Mouse (Mus musculus): Measurements from ENCODE around the gene Sumo3.

Sumo3 gene

DNA sequence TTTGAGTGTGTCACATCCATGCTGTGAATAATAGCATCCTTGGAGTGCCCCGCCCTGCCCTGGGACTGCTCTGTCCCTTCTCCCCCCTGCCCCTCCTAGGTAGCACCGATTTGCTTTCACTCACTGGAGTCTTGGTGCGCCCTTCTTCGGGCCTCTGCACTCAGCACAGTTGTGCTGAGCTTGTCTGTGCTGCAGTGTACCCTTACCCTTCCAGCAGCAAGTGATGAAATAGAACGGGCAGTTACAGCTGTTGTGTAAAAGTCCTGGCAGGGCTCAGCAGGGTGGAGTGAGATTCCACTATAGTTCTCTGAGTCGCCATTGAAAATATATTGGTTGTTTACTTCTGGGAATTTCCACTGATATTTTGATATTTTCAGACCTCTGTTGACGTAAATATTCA is 20.1 kb downstream of the Sumo3 start:
- peak in 1 of 2 experiments; percentile 55 for DNase-seq (ENCODE audit: low spot score in 2 of 2)

DNA sequence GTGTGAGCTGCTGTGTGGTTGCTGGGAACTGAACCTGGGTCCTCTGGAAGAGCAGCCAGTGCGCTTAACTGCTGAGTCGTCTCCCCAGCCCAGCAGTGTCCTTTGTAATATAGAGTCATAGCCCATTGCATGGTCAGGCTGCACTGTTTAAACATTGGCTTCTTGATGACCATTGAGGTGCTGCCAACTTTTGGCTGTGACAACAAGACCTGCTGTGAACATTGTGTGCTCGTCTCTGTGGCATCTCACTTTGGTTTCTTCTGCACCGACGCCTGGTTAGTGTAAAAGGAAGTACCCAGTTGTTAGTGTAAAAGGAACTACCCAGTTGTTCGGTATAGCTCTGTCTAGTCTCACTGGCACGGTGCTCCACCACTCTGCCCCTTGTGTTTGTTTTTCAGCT is 20.7 kb downstream of the Sumo3 start:
- DNase-seq (ENCODE audit: low spot score in 2 of 2), result no peak

DNA sequence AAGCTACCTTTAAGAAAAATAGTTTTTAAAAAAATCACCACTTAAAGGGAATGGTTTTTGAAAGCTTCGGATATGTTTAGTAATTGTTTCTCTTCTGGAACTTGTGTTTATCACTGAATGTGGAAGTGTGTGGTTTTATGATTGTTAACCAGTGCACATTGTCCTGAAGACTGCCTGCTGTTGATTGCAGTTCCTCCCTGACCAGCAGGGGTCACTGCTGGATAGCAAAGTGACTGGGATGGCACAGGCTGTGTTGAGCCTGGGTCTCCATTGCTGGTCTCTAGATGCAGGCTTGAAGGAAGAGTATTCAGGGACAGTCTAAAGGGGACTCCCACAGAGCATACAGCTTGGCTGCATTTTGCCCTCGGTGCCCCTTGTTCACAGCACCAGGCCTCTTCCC is 21.6 kb downstream of the Sumo3 start:
- DNase-seq (ENCODE audit: low spot score in 2 of 2), result peak; percentile 72 to 80

DNA sequence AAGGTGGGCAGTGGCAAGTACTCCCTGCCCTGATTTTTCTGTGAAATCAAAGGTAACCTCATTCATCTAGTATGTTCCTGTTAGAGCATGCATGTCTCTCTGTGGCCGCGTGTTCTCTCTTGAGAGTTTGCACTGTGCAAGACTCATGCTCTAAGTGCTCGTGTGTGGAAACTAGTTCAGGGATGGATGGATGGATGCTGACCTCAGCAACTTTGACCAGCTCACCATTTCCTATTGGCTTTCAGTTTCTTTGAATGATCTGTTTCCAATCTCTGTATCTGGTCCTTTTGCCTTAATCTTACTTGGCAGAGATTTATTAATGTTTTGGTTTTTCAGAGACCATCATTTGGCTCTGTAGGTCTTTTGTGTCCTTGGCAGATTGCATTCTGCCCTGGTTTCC is 23.3 kb downstream of the Sumo3 start:
- DNase-seq (ENCODE audit: low spot score in 2 of 2), result no peak

DNA sequence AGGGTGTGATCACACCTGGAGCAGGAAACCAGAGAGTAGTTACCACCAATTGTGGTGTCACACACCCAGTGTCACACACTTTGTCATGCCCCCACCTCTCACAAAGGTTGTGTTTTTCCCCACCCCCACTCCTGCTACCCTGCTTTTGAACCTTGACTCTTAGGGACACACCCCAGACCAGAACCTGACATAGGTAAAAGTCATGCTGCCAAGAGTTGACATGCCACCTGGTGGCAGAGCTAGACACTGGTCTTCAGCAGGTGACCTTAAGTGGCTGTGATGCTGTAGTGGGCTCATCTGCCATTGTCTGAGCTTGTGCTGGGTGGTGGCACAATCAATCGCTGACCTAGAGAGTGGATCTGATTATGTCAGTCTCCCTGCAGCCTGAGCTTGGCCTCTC is 24.1 kb downstream of the Sumo3 start:
- DNase-seq (ENCODE audit: low spot score in 2 of 2), result no peak

DNA sequence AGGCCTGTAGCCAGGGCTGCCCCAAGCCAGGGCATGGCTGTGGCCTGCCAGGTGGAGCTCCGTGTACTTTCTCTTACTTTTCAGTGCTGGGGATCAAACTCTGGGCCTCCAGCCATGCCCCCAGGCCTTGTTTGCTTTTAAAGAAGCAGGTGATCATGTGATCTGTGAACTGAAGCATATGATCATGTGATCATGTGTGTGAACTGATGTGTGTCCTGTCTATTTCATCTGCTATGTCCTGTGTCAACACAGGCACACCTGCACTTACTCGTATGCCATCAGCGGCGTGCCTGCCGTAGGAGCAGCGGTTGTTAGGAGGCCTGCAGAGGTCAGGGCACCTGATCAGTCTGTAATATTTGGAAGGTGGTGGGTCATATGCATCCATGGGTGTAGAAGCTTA is 28.1 kb downstream of the Sumo3 start:
- DNase-seq (ENCODE audit: low spot score in 2 of 2), result no peak

DNA sequence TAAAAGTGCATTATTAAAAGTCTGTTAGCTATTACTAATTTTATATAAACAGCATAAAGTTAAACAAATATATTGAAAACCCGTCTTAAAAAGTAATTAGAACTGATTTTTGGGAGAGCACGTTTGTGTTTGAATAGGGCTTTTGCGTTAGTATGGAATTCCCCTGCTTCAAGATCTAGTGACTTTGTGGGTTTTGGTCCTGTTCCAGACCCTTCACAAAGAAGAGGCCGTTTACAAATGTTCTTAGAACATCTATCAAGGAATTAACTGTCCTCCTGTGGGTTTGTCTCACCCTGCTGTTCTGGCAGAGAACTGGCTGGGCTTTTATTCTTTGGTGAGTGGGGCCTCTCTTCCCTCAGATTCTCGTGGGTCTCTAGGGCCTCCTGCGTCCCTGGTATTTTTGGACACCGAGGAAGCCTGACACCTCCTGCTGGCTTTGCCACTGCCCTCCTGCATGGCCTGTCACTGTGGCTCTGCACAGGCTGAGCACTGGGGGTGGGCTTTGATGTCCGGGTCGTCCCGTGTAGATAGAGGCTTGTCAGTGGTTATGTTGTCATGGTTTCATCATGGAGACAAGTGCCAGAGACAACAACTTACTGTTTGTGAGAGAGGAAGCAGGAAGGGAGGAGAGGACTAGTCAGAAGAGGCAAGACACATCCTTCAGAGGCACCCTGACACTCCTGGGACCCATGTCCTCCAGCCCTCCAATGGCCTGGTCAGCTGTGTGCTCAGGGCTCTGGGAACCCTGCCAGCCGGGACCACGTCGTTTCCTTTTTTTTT is 28.7 kb downstream of the Sumo3 start:
- DNase-seq (ENCODE audit: low spot score in 2 of 2), result no peak

DNA sequence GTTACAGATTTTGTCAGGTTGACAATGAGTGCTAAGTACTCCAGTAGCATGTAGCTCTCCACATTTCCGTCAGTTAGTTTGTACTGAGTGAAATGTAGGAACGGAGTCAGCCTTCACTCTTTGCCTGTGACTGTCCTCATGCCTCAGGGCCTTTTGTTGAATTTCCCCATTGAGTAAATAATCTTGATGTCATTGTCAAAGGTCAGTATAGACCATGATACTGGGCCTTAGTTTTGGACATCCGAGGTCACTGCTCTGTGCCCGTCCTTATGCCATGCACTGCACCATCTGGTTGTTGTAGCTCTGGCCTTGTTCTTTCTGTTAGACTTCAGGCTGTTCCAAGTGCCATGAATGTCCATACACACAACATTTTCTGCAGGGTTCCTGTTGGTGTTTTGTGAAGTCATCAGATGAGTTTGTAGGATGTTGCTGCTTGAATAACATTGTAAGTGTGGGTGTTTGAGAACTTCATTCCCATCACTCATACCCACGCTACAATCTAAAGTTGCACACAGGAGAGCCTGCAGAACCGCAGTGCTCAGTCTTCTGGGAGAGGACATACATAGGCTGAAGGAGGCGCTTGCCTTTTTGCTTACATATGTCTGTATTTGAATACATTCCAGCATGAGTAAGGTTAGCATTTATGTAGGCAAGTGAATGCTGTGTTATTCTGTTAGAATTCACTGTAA is 30.5 kb downstream of the Sumo3 start:
- no peak for DNase-seq (ENCODE audit: low spot score in 2 of 2)

DNA sequence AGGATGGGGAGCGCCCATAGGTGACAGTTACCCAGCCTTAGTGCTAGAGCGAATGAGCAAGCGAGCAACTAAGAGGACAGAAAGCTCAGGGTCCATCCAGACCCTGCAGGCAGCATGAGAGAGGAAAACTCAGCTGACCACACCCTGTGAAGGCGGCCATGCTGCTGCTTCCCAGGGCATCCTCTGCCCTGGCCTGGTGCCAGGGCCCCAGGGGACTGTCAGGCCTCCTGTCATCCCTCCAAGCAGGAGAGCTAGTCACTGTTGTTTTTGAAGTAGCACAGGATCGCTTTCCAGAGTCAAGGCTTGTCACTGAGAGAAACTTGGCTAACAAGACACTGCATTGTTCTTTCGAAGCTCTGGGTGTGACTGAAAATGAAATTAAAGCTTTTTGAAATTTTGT is 33.1 kb downstream of the Sumo3 start:
- no peak for DNase-seq (ENCODE audit: low spot score in 2 of 2)

DNA sequence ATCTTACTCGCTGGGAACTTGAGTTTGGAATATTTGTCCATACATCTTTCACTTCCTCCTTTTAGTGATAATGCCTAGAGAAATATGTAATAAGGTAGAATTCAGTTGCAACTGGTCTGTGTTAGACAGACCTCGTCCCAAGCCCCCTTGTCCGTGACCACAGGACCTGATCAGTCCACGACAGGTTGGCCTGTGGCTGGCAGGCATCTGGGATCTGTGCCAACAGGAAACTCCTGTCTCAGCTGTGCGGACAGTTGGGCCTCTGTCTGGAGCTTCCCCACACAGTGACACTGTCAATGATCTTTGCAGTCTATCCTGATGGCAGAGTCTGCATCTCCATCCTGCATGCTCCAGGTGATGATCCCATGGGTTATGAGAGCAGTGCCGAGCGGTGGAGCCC is 37.3 kb downstream of the Sumo3 start:
- DNase-seq (ENCODE audit: low spot score in 2 of 2), result no peak

DNA sequence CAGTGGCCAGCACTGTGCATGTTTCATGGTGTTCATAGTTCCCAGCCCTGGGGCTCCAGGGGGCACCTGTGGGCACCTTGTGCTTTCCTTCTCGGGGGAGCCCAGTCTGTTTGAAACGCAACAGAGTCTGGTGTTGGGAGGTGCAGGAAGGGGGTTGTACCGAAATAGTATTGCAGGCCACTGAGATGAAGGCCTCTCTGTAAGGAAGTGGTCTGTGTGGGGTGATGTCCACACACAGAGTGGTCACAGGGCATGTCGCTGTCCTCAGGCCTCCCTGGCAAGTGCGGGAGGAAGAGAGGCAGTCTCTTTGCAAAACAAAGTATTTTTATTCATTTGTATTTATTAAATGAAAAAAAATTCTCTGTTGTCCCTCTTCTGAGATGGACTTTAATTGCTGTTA is 39.7 kb downstream of the Sumo3 start:
- DNase-seq (ENCODE audit: low spot score in 2 of 2), result no peak

DNA sequence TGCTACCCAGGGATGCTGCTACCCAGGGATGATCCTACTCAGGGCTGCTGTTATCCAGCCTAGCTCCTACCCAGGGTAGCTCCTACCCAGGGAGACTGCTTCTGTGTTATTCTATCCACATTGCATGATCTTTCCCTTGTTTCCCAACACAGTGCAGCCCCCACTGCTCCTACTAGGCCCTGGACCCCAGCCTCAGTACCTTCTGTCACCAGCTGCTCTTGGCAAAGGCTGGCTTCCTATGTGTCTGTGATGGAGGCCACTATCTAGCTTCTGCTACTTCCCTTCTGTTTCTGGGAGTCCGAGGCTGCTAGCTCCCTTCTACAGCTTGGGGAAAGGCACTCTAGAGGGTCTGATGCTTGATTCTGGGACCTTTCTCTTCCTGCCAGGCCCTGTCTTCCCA is 41.6 kb downstream of the Sumo3 start:
- no peak for DNase-seq (ENCODE audit: low spot score in 2 of 2)

DNA sequence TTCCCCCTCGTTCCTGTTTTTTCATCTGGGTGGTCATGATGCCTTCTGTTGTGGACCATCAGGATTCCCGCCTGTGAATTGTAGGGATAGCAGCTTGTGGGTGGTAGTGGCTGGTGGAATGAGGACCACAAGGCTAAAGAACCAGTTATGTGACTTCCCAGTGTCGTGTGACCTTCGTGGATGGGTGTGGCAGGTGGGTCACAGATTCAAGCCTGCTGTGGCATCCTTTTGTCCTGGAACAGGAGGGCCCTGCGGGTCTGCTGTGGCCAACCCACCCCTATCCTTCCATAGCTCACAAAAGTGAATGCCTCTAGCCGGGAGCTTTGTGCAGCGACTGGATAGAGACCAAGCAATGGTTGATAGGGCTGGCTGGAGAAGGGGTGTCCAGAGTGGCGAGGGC is 42.0 kb downstream of the Sumo3 start:
- no peak for DNase-seq (ENCODE audit: low spot score in 2 of 2)

DNA sequence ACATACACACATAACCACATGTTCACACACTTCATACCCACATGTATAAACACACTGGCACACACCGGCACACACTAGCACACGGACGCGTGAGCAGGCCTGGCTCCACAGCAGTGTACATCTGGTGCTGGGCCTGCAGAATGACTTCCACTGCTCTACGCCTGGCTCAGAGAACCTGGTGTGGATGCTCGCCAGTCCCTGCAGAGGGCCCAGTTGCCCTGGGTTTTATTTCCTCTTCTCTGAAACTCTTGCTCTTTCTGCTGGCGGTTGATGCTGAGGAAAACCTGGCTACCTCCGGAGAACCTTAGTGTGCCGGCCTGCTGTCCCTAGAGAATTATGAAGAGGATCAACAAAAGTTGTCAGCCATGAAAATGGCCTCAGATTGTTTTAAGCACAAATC is 46.1 kb downstream of the Sumo3 start:
- no peak for DNase-seq (ENCODE audit: low spot score in 2 of 2)

DNA sequence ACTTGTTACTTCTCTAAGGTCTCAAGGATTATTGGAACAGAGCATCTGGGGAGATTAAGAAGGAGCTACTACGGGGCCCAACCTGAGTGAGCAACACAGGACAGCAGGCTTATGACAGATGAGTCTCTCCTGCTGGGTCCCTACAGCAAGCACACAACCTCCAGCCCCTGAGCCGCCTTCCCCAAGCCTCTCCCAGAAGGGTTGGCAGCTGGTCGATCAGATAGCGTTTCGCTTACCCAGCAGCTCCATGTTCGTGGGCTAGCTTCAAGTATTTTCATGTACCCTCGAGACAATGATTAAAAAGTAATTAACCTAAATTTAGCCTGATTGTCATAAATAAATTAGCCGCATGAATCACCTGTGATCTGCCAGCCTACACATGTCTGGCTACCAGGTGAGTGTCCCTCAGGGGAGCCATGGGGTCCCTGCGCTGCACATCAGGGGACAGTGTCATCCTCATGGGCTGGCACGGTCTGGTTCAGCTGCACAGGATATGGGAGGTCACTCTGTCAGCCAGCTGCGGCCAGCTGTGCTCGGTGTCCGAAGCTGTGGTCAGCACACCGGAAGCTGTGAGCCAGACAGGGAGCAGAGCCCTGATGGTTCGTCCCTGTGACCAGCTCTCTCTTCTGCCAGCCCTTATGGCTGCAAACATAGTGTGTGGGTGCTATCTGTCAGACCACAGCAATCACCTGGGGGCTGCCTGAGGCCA is 52.5 kb downstream of the Sumo3 start:
- DNase-seq (ENCODE audit: low spot score in 2 of 2), result no peak

DNA sequence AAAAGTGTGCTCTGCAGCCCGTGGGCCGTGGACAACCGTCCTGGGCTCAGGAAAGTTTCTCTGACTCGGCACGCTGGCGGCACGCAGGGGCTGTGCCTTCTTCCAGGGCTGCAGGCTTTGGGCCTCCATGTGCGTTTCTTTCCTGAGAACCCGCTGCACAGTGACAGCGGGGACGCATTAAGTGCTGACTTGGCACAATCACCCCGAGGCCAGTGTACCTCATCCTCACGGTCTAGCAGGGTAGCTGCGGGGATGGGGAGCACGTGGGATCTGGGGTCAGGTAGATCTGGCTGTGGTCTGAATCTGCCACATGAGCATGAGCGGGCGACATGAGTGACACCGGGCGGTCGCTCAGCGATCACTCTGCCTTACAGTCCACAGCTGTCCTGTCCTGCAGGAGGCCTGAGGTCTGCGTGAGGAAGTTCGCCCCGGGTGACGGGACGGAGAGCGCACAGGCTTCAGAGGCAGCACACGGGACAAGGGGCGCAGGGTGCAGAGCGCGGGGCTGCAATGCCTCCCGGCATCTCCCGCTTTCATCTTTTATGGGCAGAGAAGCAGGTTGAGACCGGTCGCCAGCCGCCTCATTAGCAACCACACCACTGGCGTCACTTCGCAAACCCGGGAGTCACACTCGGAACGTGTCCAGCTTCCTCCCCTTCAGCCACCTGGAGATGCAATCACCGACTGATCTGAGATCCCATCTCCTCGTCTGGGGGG is 58.2 kb downstream of the Sumo3 start:
- no peak for DNase-seq (ENCODE audit: low spot score in 2 of 2)

DNA sequence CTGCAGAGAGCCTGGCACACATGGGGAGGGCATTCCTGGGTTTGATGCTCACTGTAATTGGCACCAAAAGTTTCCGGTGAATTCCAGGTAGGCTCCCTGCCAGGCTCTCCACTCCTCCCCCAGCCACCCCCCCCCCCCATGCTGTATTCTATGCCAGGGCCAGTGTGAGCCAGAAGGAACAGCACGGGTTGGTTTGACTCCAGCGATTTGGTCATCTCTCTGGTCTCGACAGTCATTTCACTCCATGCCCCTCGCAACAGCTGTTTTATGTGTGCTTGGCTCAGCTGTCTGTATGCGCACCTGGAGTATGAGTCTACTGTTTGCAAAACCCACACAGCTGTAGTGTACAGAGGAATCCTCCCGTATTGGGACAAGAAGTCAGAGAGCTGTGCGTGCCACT is 60.4 kb downstream of the Sumo3 start:
- DNase-seq (ENCODE audit: low spot score in 2 of 2), result peak in 1 of 2 experiments; percentile 13

DNA sequence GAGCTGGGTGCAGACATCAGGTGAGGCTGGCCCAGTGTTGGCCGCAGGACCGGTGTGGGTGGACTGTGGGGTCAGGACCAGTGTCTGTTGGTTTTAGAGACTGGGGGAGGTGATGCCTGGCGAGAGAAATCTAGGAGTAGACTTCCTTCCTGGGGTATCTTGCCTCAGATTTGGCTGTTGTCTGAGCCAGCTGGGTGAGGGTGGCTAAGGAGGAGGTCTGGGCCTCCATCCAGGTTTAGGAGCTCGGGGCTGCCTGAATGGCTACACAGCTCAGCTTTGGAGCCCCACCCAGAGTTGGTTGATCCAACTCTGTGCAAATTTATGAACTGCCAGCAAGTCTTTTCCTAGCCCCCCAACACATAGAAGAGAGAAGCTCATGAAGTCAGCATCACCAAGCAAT is 61.5 kb downstream of the Sumo3 start:
- no peak for DNase-seq (ENCODE audit: low spot score in 2 of 2)

Measured in urinary bladder, postnatal 36 days (tissue).